Mouse (Mus musculus) ES-CJ7 (cell line): Measurements from ENCODE around the gene Olfr1045.
A peak's percentile ranks its signal among the peaks of the same experiment; 100 is the strongest.

ENCODE experiments used
- DNase-seq: peaks from one replicate; pipeline ENCODE4 v3.0.0; 2011; ENCODE audit warnings: low read depth, low spot score

Gene Olfr1045

DNA sequence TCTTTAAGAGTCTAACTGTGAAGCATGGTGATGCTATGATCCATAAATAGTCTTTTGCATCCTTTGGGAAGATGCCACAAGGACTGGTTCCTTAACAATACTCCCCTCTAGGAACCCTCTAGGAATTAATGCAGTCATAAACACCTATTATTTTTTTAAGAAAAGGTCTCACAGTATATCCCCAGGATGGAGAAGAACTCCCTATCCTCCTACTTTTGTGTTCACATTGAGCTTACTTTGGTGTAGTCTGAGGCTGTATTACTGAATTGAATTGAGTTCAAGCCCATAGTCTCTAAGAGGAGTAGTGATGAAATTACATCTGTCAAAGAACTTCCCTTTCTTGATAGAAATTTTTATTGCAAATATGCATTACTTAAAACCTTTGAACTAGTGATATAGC is at the start of gene Olfr1045:
TSS of gene Olfr1045 (minus strand) at position 101 of the 400 bp plus-strand sequence.
- no peak for DNase-seq

DNA sequence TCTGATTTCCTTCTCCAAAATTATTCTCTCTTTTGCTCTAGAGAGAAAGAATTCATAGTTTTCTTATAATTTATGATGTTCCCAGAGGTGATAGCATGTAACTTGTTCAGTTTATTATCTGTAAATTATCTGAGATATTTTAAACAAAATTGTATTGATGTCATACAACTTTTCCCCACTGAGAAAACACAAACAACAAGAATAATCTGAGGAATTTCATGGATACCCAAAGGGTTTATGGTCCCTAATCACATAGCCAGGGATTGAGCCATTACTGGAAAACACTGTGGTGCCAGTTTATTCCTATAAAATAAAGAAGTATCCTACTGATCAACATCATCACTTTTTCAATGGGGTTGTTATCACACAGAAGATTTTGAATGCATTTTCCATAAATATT is 37.4 kb upstream of the Olfr1045 start, which contains the start of gene Olfr1048:
TSS of gene Olfr1048 (minus strand) at position 101 of the 400 bp plus-strand sequence.
- DNase-seq: no peak

DNA sequence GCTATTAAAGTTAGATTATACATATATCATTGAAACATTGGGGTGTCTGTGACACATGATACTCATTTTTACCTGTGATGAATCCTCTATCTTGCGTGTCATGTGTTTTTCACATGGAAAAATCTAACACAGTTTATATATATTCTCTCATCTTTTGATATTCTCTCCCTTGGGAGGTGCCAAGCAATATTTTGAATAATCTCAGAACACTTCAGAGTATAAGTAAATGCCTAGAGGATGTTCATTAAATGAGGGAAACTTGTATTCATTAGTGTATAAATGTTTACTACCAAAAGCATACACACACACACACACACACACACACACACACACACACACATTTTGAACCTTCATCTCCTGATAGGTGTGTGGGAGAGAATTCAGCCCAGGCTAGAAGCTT is 28.5 kb upstream of the Olfr1045 start, which contains the start of gene Olfr1047:
TSS of gene Olfr1047 (minus strand) at position 101 of the 400 bp plus-strand sequence.
- no peak for DNase-seq

DNA sequence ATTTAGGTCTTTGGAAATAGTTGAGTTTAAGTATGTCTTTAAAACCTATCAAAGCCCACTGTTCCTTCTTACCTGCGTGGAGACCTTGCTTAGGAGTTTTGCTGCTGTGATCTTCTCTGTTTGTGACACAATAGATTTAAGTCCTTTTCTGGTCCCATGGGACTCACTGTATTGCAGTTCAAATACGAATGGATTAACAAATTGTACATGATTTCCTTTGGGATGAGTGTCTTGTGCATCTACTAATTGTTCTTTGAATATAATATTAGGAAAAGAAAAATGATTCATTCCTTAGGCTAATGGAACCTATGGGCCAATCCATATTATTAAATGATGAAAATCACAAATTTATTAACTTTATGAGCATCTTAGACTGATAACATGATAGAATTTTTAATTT is 16.4 kb upstream of the Olfr1045 start, which contains the start of gene Olfr1046:
TSS of gene Olfr1046 (minus strand) at position 101 of the 400 bp plus-strand sequence.
- no peak for DNase-seq

DNA sequence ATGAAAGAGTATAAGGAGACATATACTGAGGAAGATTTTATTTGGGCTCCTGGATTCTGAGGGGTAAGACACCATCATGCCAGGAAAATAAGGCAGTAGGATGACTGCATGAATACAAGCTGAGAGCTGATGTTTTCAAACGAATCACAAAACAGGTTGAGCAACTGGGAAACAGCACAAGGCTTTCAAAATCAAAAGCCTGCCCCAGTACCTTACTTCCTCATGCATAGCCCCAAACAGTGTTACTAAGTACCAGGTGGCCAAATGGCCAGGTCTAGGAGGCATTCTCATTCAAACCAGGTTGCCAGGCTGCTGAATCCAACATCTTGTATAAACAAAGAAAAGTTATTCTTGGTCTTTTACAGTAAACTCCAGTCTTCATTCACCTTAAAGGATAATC is 6.9 kb downstream of the Olfr1045 start:
- no peak for DNase-seq

DNA sequence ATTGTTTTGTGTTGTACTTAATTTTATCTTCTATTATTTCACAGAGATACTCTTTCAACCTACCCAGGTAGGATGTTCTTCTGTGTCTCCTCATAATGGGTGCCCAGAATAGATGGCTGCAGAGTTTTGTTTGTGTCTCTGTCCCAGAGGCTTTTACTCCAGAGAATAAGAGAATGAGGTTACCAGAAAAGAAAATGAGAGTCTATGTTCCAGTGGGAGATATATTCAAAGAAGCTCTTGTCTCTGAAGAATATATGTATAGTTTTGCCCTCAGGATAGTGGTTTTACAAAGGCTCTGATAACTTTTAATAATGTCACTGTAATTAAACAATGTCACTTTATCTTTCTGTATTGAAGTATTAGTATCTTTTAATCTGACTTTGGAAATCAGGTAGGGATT is 17.2 kb downstream of the Olfr1045 start, which contains the start of gene Olfr52:
TSS of gene Olfr52 (minus strand) at position 101 of the 400 bp plus-strand sequence.
- DNase-seq: no peak

DNA sequence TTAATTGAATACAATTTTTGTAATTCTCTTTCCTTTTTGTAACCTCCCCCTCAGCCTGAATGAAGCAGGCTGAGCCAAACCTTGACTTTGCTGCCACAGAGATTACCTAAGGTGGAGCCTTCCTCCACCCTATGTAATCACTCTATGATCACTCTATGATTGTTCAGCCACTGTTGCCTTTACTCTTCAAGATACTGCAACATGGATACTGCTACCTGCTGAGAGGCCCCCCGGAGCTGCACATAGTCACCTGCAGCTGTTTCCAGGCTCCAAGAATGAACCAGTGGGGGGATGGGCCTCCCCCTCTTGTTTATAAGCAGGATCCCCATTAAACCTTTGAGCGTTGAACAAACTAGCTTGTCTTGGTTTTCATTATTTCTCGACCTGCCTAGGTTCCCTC is 22.9 kb downstream of the Olfr1045 start:
- DNase-seq: peak; percentile 75

DNA sequence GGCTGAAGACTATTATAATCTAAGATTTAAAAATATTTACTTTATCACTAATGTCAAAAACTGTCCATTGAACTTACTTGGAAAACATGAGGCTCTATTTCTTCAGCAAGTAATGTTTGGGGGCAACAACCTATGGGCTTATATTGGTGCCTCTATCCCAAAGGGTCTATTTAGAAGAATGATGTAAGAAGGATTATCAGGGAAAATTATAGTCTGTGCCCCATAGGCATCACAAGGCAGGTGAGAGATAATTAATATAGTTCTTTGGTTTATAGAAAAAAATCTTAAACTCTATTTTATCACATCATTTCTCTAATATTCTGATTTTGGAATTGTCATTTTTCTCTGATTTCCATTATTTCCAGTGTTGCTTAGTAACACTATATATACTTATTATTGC is 25.1 kb downstream of the Olfr1045 start, which contains the start of gene Olfr1044:
TSS of gene Olfr1044 (minus strand) at position 101 of the 400 bp plus-strand sequence.
- DNase-seq: no peak

DNA sequence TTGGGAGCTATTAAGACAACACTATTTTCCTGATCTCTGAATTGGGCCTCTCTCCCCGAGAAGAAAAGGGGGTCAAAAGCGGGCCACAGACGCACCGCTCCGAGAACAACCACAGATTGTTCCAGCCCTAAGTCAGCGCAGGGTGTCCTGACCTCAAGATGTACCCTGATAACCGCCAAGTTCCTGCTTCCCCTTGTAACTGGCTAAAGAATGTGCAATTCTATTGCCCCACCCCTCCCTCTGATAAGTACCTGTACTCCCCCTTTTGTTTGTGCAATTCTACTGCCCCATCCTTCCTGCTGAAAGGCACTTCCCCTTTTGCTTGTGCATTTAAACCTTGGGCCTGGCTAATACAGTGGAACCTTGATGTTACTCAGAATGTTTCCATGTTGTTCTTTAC is 27.4 kb downstream of the Olfr1045 start:
- DNase-seq: peak; percentile 80

DNA sequence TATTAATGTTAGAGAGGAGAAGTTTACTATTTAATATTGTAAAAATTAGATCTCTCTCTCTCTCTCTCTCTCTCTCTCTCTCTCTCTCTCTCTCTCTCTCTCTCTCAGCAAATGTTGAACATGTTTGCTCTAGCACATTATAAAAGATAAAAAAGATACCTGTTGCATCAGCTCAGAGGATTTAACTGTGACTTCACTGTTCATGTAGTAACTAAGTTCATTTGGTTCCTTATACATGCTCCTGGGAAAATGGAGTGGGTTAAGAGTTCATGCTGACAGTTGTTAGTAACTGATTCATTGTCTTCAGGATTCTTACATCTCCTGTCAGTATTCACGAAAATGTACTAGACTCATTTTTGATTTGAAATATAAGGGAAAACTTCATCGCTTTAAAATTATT is 35.4 kb downstream of the Olfr1045 start, which contains the start of gene Olfr1043:
TSS of gene Olfr1043 (minus strand) at position 101 of the 400 bp plus-strand sequence.
- no peak for DNase-seq

DNA sequence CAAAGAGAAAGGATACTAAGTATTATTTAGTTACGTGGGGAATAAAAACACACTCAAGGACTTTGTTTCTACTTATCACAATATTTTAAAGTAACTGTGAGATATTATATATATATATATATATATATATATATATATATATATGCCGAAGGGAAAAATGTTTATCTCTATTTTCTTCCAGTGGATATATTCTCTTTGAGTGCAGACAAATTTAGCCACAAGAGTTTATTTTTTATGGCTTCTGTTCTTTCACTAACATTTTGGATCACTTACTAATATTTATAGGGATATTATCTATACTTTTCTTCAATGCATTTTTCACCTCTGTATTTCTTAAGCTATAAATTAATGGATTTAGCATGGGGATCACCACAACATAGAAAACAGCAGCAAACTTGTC is 41.1 kb downstream of the Olfr1045 start, which contains the start of gene Olfr1042:
TSS of gene Olfr1042 (minus strand) at position 101 of the 400 bp plus-strand sequence.
- DNase-seq: no peak

DNA sequence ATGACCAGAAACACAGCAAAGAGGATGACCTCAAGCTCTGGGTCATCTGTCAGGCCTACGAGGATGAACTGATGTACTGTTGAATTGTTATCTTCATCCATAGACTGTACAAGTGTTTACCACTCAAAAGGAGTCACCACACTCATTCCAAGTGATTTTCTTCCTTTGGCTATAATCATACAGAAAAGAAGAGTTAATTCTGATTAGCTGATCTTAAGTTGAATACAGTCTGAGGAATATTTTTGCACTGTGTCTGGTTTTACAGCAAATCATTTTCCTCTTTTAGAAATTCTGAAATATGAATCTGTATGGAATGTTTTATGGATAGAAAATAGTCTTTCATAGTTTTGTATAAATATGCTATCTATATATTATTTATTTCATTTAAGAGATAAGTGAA is 56.2 kb downstream of the Olfr1045 start, which contains the start of gene Olfr1040:
TSS of gene Olfr1040 (minus strand) at position 101 of the 400 bp plus-strand sequence.
- DNase-seq: no peak
